Mouse (Mus musculus) Patski (cell line): Measurements from ENCODE around the gene Col4a3. TPM values are rescaled to one million over a fixed set of nuclear protein-coding genes. Genes with fewer than 3 reads are reported as not detected.

Source experiments
- ATAC-seq: fragments of 100-300 bp; one replicate; pipeline ENCODE4 v1.8.0; 2021
- CTCF ChIA-PET: fragments of 350-600 bp; sonication (Branson Sonifier 250); formaldehyde crosslinking; loops from one replicate; lab custom pipeline; 2022; ENCODE audit warnings: inconsistent platforms; lab: Charles Lee
- POLR2A ChIA-PET: fragments of 350-600 bp; sonication (Branson Sonifier 250); formaldehyde crosslinking; loops from one replicate; lab custom pipeline; 2022; ENCODE audit warnings: antibody characterized with exemption, inconsistent platforms; lab: Charles Lee
- DNase-seq: peaks from one replicate; pipeline ENCODE4 v3.0.0-alpha.2; 2011; ENCODE audit warnings: low read depth, low spot score
- H3K27me3 ChIP-seq: fragments of 371-371 bp; one replicate; pipeline ENCODE4 v1.5.1; 2021
- CTCF ChIP-seq: fragments of 100-300 bp; IDR thresholded peaks from one replicate; pipeline ENCODE4 v1.5.1; 2021
- in situ Hi-C: fragments of 300-500 bp; cut with MboI; formaldehyde crosslinking; loops from 3 replicates; pipeline ENCODE4 v1.11.1; 2018; ENCODE audit warnings: low pct_unique_long_range_greater_than_20kb, mixed read lengths
- polyA plus RNA-seq: library from polyadenylated mRNA; unstranded; gene quantifications from one replicate; pipeline ENCODE4 v1.2.3, GENCODE M21; 2021

The Col4a3 gene
- 70.1 TPM for polyA plus RNA-seq

DNA sequence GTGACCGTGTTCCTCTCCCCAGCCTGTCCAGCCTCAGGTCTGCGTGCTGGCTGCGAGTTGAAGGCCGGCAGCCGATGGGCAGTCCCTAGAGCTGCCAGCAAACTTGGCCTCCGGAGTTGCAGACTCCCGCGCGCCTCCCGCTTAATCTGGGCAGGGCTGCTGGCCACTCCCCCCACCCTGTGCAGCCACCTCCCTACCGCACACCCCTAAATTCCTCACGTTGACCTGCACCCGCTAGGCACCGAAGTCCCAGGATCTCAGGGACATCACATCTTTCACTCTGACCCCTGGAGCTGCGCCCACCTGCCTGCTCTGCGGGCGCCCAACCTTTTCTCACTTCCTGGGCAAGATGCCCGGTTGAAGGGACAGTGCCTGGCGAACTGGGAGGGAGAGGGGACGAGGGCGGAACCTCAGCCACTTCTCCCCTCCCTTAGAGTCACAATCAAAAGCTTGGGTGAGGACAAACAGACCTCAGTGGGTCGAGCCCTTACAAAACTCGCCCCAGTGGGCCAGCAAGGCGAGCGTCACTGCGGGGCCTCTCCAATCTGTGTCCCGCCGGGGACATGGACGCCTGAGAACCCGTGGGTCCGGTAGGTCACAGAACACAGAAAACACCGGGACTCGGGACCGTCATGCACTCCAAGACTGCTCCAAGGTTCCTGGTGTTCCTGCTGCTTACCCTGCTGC lies at the start of gene Col4a3, which contains the start of gene Col4a4:
Col4a3 (plus strand) TSS at position 209 of the 687 bp plus-strand sequence.
Col4a4 (minus strand) TSS at position 137 of the 687 bp plus-strand sequence.
- DNase-seq, result no peak
- TF ChIP-seq CTCF, result no peak
- no peaks in the 10 kb centered on the region for H3K27me3 ChIP-seq
- in situ Hi-C loops, result no loop called here
- ChIA-PET POLR2A (interaction anchor here (0.8 to 1.2 kb wide), 3 partner anchors 10 to 51 kb away, joined by 3 read pairs; no protein-coding TSS in a partner anchor), CTCF (interaction anchor here (0.6 to 1.9 kb wide), 6 partner anchors 10 to 48 kb away, joined by 3 to 5 read pairs (median 4); no protein-coding TSS in a partner anchor)
- peak; percentile 90 for ATAC-seq

DNA sequence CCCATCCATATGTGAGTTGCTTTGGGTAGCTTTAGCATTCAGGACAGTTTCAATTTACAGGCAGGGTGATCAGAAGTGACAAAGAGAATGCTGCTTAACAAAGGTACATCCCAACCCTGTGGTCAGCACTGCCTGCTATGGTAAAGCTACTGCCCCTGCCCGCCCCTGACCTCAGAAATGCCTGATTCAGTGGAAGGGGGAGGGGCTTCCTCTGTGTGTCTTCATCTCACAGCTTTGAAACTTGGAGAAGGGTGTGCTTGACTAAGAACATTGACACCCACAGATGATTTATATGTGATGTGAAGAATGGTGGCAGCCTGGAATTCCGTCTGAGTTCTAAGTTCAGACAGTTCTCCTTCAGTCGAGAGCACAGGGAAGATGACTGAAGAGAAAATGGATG lies 48.9 kb upstream of the Col4a3 start:
- no peak for TF ChIP-seq CTCF
- H3K27me3 ChIP-seq, result no peaks in the 10 kb centered on the region
- in situ Hi-C loops, result no loop called here
- CTCF ChIA-PET, result no interaction called here
- POLR2A ChIA-PET, result no interaction called here
- ATAC-seq (no peak), DNase-seq (no peak)

DNA sequence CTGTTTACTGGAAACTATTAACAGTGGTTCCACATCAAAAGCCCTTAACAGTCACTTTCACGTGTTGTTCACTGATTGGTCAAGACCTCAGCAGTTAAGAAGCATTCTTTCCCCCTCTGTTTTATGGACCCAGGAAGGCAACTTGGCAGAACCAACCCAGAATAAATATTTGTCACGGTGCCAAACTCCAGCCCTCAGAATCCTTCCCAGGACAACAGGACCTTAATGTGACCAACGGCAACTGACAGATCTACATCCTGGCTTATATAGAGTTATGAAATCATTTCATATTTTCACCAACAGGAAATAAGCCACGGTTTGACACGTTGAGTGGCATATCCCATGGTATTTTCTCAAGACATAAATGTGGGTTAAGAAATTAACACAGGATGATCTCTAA lies 46.7 kb upstream of the Col4a3 start:
- DNase-seq (no peak), ATAC-seq (no peak)
- CTCF ChIA-PET, result interaction anchor here (1.5 kb wide), 1 partner anchor 14 kb away, joined by 3 read pairs; no protein-coding TSS in a partner anchor
- in situ Hi-C loops, result no loop called here
- POLR2A ChIA-PET, result no interaction called here
- TF ChIP-seq CTCF, result no peak
- H3K27me3 ChIP-seq, result no peaks in the 10 kb centered on the region

DNA sequence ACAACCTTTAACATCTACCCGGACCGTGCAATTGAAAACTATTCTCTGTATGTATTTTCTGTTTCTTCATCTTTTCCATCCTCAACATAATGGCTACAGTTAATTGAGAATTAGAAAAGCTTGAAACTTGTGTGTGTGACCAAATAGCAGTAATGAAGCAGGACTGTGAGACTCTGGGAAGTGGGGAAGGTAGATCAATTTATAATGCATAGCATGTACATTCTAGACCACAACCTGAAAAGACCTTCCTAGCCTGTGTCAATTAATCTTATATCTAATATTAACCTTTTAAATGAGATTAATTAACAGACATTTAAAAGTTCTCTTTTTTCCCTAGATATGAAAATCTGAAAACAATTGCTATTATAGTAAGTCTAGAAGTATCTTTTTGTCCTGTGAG lies 42.8 kb upstream of the Col4a3 start:
- TF ChIP-seq CTCF, result no peak
- ATAC-seq, result no peak
- no peaks in the 10 kb centered on the region for H3K27me3 ChIP-seq
- POLR2A ChIA-PET, result interaction anchor here (0.6 kb wide), 1 partner anchor 10 kb away, joined by 6 read pairs; no protein-coding TSS in a partner anchor
- CTCF ChIA-PET, result interaction anchor here (1.8 kb wide), 1 partner anchor 10 kb away, joined by 4 read pairs; no protein-coding TSS in a partner anchor
- in situ Hi-C loops, result no loop called here
- no peak for DNase-seq

DNA sequence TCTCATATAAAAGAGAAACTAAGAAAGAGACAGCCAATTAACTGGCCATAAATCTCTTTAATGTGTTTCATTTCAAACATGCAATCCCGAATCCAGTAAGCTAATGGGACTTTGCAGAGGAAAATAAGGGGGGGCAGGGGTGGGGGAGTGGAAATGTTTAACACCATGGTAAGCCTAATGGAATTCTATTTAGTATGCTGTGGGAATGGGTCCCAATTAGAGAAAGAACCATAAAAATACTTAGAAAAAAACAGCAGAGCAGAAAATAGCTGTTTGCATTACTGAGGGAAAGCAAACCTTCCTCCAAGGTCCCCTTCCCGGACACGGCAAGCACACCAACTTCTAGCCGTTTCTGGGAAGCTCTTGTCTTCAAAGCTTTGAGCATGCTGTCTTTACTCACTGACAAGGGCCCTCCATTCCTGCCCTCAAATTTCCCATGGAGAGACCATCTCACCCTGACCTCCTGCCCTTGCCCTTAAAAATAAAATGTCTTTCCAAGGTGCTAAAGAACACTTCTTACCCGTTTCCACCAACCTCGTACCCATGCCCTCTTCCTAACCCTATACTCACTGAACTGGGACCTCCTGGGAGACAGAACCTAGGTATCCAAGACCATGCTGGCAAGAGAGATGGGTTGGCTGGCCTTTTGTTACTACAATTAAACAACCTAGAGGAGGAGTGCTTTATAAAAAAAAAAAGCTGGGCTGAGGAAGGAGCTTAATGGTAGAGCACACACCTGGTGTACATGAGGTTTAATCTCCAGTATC lies 42.1 kb upstream of the Col4a3 start:
- POLR2A ChIA-PET, result no interaction called here

DNA sequence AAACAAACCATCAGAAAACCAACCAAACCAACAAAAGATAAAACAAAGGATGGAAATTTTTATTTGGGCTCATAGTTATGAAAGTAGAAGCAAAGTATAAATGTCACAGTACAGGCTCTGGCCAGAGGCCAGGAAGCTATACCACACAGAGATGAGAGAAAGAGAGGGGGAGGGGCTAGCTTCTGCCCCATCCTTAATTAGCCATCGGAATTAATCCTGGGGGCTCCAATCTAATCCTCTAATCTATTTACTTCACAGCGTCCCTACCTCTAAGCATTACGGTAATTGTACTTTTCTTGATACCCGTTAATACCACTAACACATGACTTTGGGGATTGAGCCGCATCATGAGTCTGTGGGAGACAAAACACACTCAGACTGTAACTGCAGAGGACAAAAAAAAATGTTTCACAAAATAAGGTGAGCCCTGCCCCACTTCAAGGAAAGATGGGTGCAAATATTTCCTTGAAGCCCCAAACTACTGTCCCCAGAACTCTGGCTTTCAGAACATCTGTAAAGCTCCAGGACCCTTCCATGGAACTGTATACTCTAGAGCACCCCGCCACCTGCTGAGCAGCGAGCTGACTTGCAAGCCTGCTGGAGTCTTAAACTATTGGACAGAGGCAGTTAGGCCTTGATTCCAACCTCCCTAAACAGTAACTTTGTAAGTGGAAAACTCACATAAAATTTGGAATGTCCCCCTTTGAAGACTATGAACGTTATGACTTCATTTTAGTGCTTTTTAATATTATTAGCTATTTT lies 41.3 kb upstream of the Col4a3 start:
- TF ChIP-seq CTCF, result no peak
- H3K27me3 ChIP-seq, result no peaks in the 10 kb centered on the region
- ATAC-seq, result no peak

More for the DNA sequence above, 42.1 kb upstream of the Col4a3 start:
- in situ Hi-C loops, result no loop called here
- no peaks in the 10 kb centered on the region for H3K27me3 ChIP-seq
- ATAC-seq (peak; percentile 73), DNase-seq (peak; percentile 86)
- TF ChIP-seq CTCF, result no peak
- CTCF ChIA-PET, result interaction anchor here (1.3 to 1.8 kb wide), 2 partner anchors 10 to 11 kb away, joined by 3 to 4 read pairs; no protein-coding TSS in a partner anchor

DNA sequence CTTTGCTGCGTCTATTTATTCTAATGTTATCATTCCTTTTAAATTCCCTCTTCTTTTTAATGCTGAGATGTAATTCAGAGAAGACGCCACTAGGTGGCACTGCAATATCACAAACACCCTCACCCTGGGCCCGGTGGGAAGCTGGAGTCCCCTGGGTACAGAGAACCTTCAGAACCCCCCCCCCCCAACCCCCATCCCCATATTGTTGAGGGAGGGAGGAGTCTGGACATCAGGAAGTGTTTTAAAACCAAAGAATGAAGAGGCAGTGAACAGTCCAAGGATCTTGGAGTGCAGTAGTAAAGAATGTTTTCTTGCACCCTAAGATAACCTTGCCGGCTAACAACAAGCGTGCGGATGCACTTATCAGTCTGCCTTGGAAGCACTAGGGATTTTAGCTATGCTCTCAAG lies 32.3 kb upstream of the Col4a3 start:
- DNase-seq (no peak), ATAC-seq (peak; percentile 26)
- ChIA-PET CTCF (interaction anchor here (0.6 to 3.5 kb wide), 11 partner anchors 9 to 438 kb away, joined by 3 to 31 read pairs (median 3); no protein-coding TSS in a partner anchor), POLR2A (no interaction called here)
- in situ Hi-C loops, result loop anchor here (25.0 kb wide), 1 partner anchor 433 kb away; no protein-coding TSS in a partner anchor
- peak; percentile 63 for TF ChIP-seq CTCF
- no peaks in the 10 kb centered on the region for H3K27me3 ChIP-seq

More for the DNA sequence above, 41.3 kb upstream of the Col4a3 start:
- ChIA-PET CTCF (interaction anchor here (1.3 kb wide), 1 partner anchor 10 kb away, joined by 3 read pairs; no protein-coding TSS in a partner anchor), POLR2A (no interaction called here)
- no peak for DNase-seq
- in situ Hi-C loops, result no loop called here

DNA sequence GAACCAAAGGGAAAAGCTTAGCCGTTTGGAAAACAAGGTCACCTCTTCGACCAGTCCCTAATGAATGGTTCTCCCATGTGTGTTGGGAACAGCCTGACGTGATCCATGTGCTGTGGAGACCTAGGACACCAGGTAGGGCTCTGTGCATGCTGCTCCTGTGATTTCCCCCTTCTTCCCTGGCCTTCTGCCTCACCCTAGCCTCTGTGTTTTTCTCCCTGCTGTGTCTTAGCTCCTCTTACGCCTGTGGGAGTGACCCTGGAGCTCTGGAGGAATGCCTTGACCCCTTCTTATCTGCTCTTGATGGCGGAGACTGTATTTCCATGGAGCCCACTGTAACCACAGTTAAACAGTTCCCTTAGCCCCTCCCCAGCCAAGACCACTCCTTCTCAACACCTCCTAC lies 31.8 kb upstream of the Col4a3 start:
- POLR2A ChIA-PET, result interaction anchor here (1.0 to 1.1 kb wide), 2 partner anchors 9 to 14 kb away, joined by 3 read pairs; no protein-coding TSS in a partner anchor
- no peaks in the 10 kb centered on the region for H3K27me3 ChIP-seq
- ATAC-seq, result no peak
- in situ Hi-C loops, result loop anchor here (25.0 kb wide), 1 partner anchor 432 kb away; no protein-coding TSS in a partner anchor
- DNase-seq, result no peak
- CTCF ChIA-PET, result interaction anchor here (0.6 to 3.5 kb wide), 12 partner anchors 9 to 437 kb away, joined by 3 to 31 read pairs (median 3); no protein-coding TSS in a partner anchor
- TF ChIP-seq CTCF, result no peak

DNA sequence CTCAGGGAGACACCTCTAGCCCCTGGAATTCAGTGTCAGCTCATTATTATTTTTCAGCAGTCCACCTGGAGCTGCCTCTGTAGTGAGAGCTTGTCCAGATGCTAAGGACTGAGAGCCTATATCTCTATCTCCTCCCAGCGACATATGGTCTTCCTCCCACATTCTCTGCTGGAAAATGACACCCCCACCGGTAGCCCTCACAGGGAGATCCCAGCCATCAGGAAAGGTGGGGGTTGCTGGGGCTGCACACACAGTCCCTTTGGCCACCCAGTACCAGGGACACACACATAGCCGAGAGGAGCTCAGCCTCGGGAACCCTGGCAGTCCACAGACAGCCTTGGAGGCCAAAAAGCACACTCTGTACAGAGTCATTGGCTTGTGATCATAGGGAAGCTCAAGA lies 26.5 kb upstream of the Col4a3 start:
- in situ Hi-C loops, result loop anchor here (25.0 kb wide), 1 partner anchor 427 kb away; no protein-coding TSS in a partner anchor
- CTCF ChIA-PET, result interaction anchor here (1.1 to 1.7 kb wide), 3 partner anchors 12 to 81 kb away, joined by 3 to 11 read pairs (median 3); no protein-coding TSS in a partner anchor
- no peak for TF ChIP-seq CTCF
- no peaks in the 10 kb centered on the region for H3K27me3 ChIP-seq
- POLR2A ChIA-PET, result no interaction called here
- no peak for DNase-seq
- no peak for ATAC-seq
